Mouse (Mus musculus): ENCODE data around the gene Il24. TPM values are rescaled to one million over a fixed set of nuclear protein-coding genes. Genes with fewer than 3 reads are reported as not detected.
A peak's percentile ranks its signal among the peaks of the same experiment; 100 is the strongest.

Il24 gene
- polyA plus RNA-seq (2015; fragmentation: Nextera tagmentation; extraction: Ambion mirVana): 0.13 TPM in 1 of 2 replicates, not detected in the other

- no peaks in the 10 kb centered on the region; the same call in 1 of the 2 replicates for H3K4me1 ChIP-seq
These were observed at the start of gene Il24 for GRCm38 (mm10) chr1:130887354-130887753. Il24 (minus strand) TSS chr1:130887454.

GRCm38 (mm10) chr1:130936351-130936750 is 49.1 kb upstream of the Il24 start:
- no peak overlapping the region for H3K4me2 ChIP-seq
- no peaks in the 10 kb centered on the region for H3K27me3 ChIP-seq
- H3K36me3 ChIP-seq: no peaks in the 10 kb centered on the region
- no peak overlapping the region for H3K4me3 ChIP-seq (replicated peaks)
- ATAC-seq (replicated peaks; ENCODE audit: low FRiP score): peak; percentile 46; the same call in 1 of the 2 replicates
- no peaks in the 10 kb centered on the region for H3K9me3 ChIP-seq (replicated peaks)
- WGBS: 28% methylated on average over 6 of the region's 6 CpGs
- no peak overlapping the region for H3K27ac ChIP-seq
- peaks cover 13% of the 10 kb centered on the region for H3K4me1 ChIP-seq
- no peak overlapping the region for H3K9ac ChIP-seq

More at GRCm38 (mm10) chr1:130887354-130887753, at the start of gene Il24:
- Histone ChIP-seq H3K9ac (no peak within 1 kb of the TSS), H3K27ac (no peak within 1 kb of the TSS), H3K4me2 (no peak within 1 kb of the TSS), H3K4me3 (replicated peaks) (no peak within 1 kb of the TSS), H3K9me3 (replicated peaks) (no peaks in the 10 kb centered on the region), H3K36me3 (no peaks in the 10 kb centered on the region), H3K27me3 (peaks cover 4% of the 10 kb centered on the region; the same call in 1 of the 2 replicates)
- no peak for ATAC-seq (replicated peaks; ENCODE audit: low FRiP score)

- Histone ChIP-seq H3K9me3 (replicated peaks) (no peaks in the 10 kb centered on the region), H3K4me3 (replicated peaks) (no peak overlapping the region), H3K4me2 (no peak overlapping the region), H3K4me1 (no peaks in the 10 kb centered on the region), H3K27me3 (no peaks in the 10 kb centered on the region), H3K27ac (no peak overlapping the region), H3K36me3 (no peaks in the 10 kb centered on the region), H3K9ac (no peak overlapping the region)
- ATAC-seq (replicated peaks; ENCODE audit: low FRiP score): no peak
These were observed 39.2 kb upstream of the Il24 start for GRCm38 (mm10) chr1:130926484-130926883.

GRCm38 (mm10) chr1:130918323-130918980 is 31.2 kb upstream of the Il24 start:
- no peak overlapping the region for H3K4me2 ChIP-seq
- H3K36me3 ChIP-seq: no peaks in the 10 kb centered on the region
- no peaks in the 10 kb centered on the region for H3K4me1 ChIP-seq
- 11% methylated on average over 1 of the region's 1 CpGs for WGBS
- no peak for ATAC-seq (replicated peaks; ENCODE audit: low FRiP score)
- no peaks in the 10 kb centered on the region for H3K27me3 ChIP-seq
- no peaks in the 10 kb centered on the region for H3K9me3 ChIP-seq (replicated peaks)
- no peak overlapping the region for H3K4me3 ChIP-seq (replicated peaks)
- H3K9ac ChIP-seq: no peak overlapping the region
- H3K27ac ChIP-seq: no peak overlapping the region

- Histone ChIP-seq H3K4me3 (replicated peaks) (no peak within 1 kb of the TSS), H3K4me2 (no peak within 1 kb of the TSS), H3K9me3 (replicated peaks) (no peaks in the 10 kb centered on the region), H3K36me3 (no peaks in the 10 kb centered on the region), H3K27ac (no peak within 1 kb of the TSS), H3K4me1 (no peaks in the 10 kb centered on the region), H3K9ac (no peak within 1 kb of the TSS), H3K27me3 (no peaks in the 10 kb centered on the region)
- ATAC-seq (replicated peaks; ENCODE audit: low FRiP score): no peak
- 83% methylated on average over 12 of the region's 12 CpGs for WGBS
These were observed 24.3 kb upstream of the Il24 start, which contains the start of gene Il20 for GRCm38 (mm10) chr1:130911401-130912010. Il20 (minus strand) TSS chr1:130911451.

GRCm38 (mm10) chr1:130902505-130902904 is 15.3 kb upstream of the Il24 start:
- Histone ChIP-seq H3K27me3 (no peaks in the 10 kb centered on the region), H3K36me3 (no peaks in the 10 kb centered on the region), H3K9ac (no peak overlapping the region), H3K4me1 (no peaks in the 10 kb centered on the region), H3K4me3 (replicated peaks) (no peak overlapping the region), H3K27ac (no peak overlapping the region), H3K4me2 (no peak overlapping the region), H3K9me3 (replicated peaks) (no peaks in the 10 kb centered on the region)
- ATAC-seq (replicated peaks; ENCODE audit: low FRiP score): no peak
- WGBS: 77% methylated on average over 7 of the region's 7 CpGs

GRCm38 (mm10) chr1:130894468-130894867 is 7.2 kb upstream of the Il24 start:
- H3K4me3 ChIP-seq (replicated peaks): no peak overlapping the region
- no peaks in the 10 kb centered on the region for H3K36me3 ChIP-seq
- no peak overlapping the region for H3K9ac ChIP-seq
- H3K27ac ChIP-seq: no peak overlapping the region
- H3K9me3 ChIP-seq (replicated peaks): no peaks in the 10 kb centered on the region
- H3K4me2 ChIP-seq: no peak overlapping the region
- no peak for ATAC-seq (replicated peaks; ENCODE audit: low FRiP score)
- no peaks in the 10 kb centered on the region for H3K27me3 ChIP-seq
- H3K4me1 ChIP-seq: peaks cover 10% of the 10 kb centered on the region
- 82% methylated on average over 6 of the region's 6 CpGs for WGBS

GRCm38 (mm10) chr1:130893329-130894040 is 6.2 kb upstream of the Il24 start:
- Histone ChIP-seq H3K9ac (no peak overlapping the region), H3K27me3 (no peaks in the 10 kb centered on the region), H3K4me2 (no peak overlapping the region), H3K4me3 (replicated peaks) (no peak overlapping the region), H3K4me1 (peaks cover 10% of the 10 kb centered on the region), H3K36me3 (no peaks in the 10 kb centered on the region), H3K9me3 (replicated peaks) (no peaks in the 10 kb centered on the region), H3K27ac (peak overlapping the region; percentile 58)
- WGBS: 33% methylated on average over 9 of the region's 9 CpGs
- ATAC-seq (replicated peaks; ENCODE audit: low FRiP score): peak; percentile 63; the same call in 1 of the 2 replicates

GRCm38 (mm10) chr1:130892446-130892845 is 5.2 kb upstream of the Il24 start:
- Histone ChIP-seq H3K4me3 (replicated peaks) (no peak overlapping the region), H3K9me3 (replicated peaks) (no peaks in the 10 kb centered on the region), H3K27me3 (no peaks in the 10 kb centered on the region), H3K36me3 (no peaks in the 10 kb centered on the region), H3K4me2 (no peak overlapping the region), H3K27ac (no peak overlapping the region), H3K4me1 (peaks cover 10% of the 10 kb centered on the region), H3K9ac (no peak overlapping the region)
- WGBS: 70% methylated on average over 1 of the region's 1 CpGs
- no peak for ATAC-seq (replicated peaks; ENCODE audit: low FRiP score)

GRCm38 (mm10) chr1:130883146-130883545 is 4.1 kb downstream of the Il24 start:
- peaks cover 35% of the 10 kb centered on the region for H3K27me3 ChIP-seq
- H3K4me2 ChIP-seq: no peak overlapping the region
- WGBS: 87% methylated on average over 4 of the region's 4 CpGs
- H3K36me3 ChIP-seq: no peaks in the 10 kb centered on the region
- peaks cover 4% of the 10 kb centered on the region for H3K4me1 ChIP-seq
- no peak overlapping the region for H3K9ac ChIP-seq
- H3K4me3 ChIP-seq (replicated peaks): no peak overlapping the region
- no peak for ATAC-seq (replicated peaks; ENCODE audit: low FRiP score)
- no peak overlapping the region for H3K27ac ChIP-seq
- H3K9me3 ChIP-seq (replicated peaks): no peaks in the 10 kb centered on the region

GRCm38 (mm10) chr1:130879927-130880326 is 7.3 kb downstream of the Il24 start:
- Histone ChIP-seq H3K36me3 (no peaks in the 10 kb centered on the region), H3K4me1 (peaks cover 8% of the 10 kb centered on the region), H3K27me3 (peaks cover 54% of the 10 kb centered on the region), H3K4me2 (no peak overlapping the region), H3K4me3 (replicated peaks) (no peak overlapping the region), H3K9ac (no peak overlapping the region), H3K9me3 (replicated peaks) (no peaks in the 10 kb centered on the region), H3K27ac (no peak overlapping the region)
- no peak for ATAC-seq (replicated peaks; ENCODE audit: low FRiP score)
- WGBS: 91% methylated on average over 7 of the region's 7 CpGs
